In the genomic region with DNA sequence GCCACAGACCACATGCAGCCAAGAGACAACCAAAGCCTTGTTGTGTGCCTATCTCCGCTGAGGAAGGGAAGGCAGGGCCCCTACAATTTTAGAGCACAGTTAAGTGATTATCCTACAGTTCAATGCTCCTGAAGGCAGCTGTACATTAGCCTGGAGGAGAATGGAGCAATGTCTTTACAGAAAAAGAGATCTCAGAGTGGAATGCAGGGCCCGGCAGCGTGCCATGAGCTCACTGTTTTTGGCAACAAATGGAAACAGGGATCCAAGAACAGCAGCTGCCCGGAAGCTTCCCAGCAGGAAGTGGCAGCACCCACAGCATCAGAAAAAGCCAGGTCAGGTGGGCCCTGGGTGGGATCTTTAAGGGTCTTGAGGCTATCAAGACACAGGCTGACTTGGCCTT, we compare ENCODE assay signal across 9 mouse cellular contexts. TPM values are rescaled to one million over a fixed set of nuclear protein-coding genes. Genes with fewer than 3 reads are reported as not detected.
A peak's percentile ranks its signal among the peaks of the same experiment; 100 is the strongest.
DNase-seq lines count a peak whose midpoint lies in the region; ATAC-seq and TF ChIP-seq lines count a peak whose summit lies in the region.
"Had no signal": no experiment of that assay in that cellular context is flagged by ENCODE, and none has a peak within 500 bp of the region (broad histone marks: within the 10 kb centered on the region; RNA-seq: fewer than 3 reads in every experiment).

No protein-coding gene starts in this region.

- no peak for TF ChIP-seq POLR2A in heart, adult 2 months (IDR thresholded peaks at IDR 0.05; ENCODE audit: insufficient read depth, low read depth, low read length)

- H3K9ac ChIP-seq in heart, adult 2 months (ENCODE audit: low read depth, low read length) = no peak overlapping the region
- H3K9ac ChIP-seq in hindbrain, embryonic 12.5 days = no peak overlapping the region

- H3K79me2 ChIP-seq in heart, adult 2 months (replicated peaks; ENCODE audit: control insufficient read depth, insufficient read depth, low read length) = no peaks in the 10 kb centered on the region

- no peak overlapping the region for H3K27ac ChIP-seq in heart, adult 2 months
- H3K27ac ChIP-seq in heart, embryonic 10.5 days = no peak overlapping the region
- H3K27ac ChIP-seq in hindbrain, embryonic 12.5 days = peak overlapping the region; percentile 52; the same call in 1 of the 2 replicates

- H3K4me3 ChIP-seq in heart, adult 2 months = no peak overlapping the region
- no peak overlapping the region for H3K4me3 ChIP-seq in heart, embryonic 10.5 days
- no peak overlapping the region for H3K4me3 ChIP-seq in hindbrain, embryonic 12.5 days
- H3K4me3 ChIP-seq: megakaryocyte, embryonic 14.5 days had no signal

- no peak for TF ChIP-seq EP300 in heart, adult 2 months (IDR thresholded peaks at IDR 0.05; ENCODE audit: insufficient read depth, low read depth, low read length)

- H3K27me3 ChIP-seq in heart, adult 2 months (ENCODE audit: control insufficient read depth, insufficient read depth, low read length) = no peaks in the 10 kb centered on the region
- no peaks in the 10 kb centered on the region for H3K27me3 ChIP-seq in heart, embryonic 10.5 days (ENCODE audit: insufficient read depth, poor library complexity, severe bottlenecking)
- H3K27me3 ChIP-seq in hindbrain, embryonic 12.5 days = no peaks in the 10 kb centered on the region
- H3K27me3 ChIP-seq: megakaryocyte, embryonic 14.5 days had no signal

- H3K36me3 ChIP-seq in heart, adult 2 months (ENCODE audit: control insufficient read depth, insufficient read depth, low read length) = no peaks in the 10 kb centered on the region
- no peaks in the 10 kb centered on the region for H3K36me3 ChIP-seq in heart, embryonic 10.5 days
- no peaks in the 10 kb centered on the region for H3K36me3 ChIP-seq in hindbrain, embryonic 12.5 days

- ATAC-seq in hindbrain, embryonic 12.5 days (ENCODE audit: low FRiP score) = no peak
- no peak for ATAC-seq in CD4-positive, CD25-positive, alpha-beta regulatory T cell, adult 4 months

- peaks cover 1% of the 10 kb centered on the region; the same call in 1 of the 2 replicates for H3K4me1 ChIP-seq in heart, adult 2 months (ENCODE audit: control insufficient read depth, insufficient read depth, low read length)
- H3K4me1 ChIP-seq in heart, embryonic 10.5 days = no peaks in the 10 kb centered on the region
- H3K4me1 ChIP-seq in hindbrain, embryonic 12.5 days = peaks cover 7% of the 10 kb centered on the region
- H3K4me1 ChIP-seq: megakaryocyte, embryonic 14.5 days had no signal

- TF ChIP-seq CTCF in heart, adult 2 months (IDR thresholded peaks at IDR 0.05) = no peak

- H3K9me3 ChIP-seq in heart, embryonic 10.5 days = no peaks in the 10 kb centered on the region
- H3K9me3 ChIP-seq in hindbrain, embryonic 12.5 days (replicated peaks) = no peaks in the 10 kb centered on the region

- H3K4me2 ChIP-seq in hindbrain, embryonic 12.5 days (replicated peaks) = no peak overlapping the region

- intact Hi-C loops in heart, adult 2 months (cut with DNase I) = loop anchor here (5.0 kb wide), 2 partner anchors 70 to 520 kb away; no protein-coding TSS in a partner anchor

- 42% methylated on average over 4 of the region's 4 CpGs for WGBS in heart, adult 2 months
- WGBS in heart, embryonic 10.5 days = 81% methylated on average over 4 of the region's 4 CpGs
- 66% methylated on average over 4 of the region's 4 CpGs for WGBS in hindbrain, embryonic 12.5 days

- DNase-seq in heart, adult 2 months = peak; percentile 36 to 39
- no peak for DNase-seq in heart, embryonic 10.5 days (ENCODE audit: low spot score)
- DNase-seq in testis, postnatal 10 days (ENCODE audit: low spot score) = peak; percentile 61
- no peak for DNase-seq in testis, postnatal 14 days (ENCODE audit: low spot score)
- peak; percentile 44 for DNase-seq in retina, embryonic 14.5 days (ENCODE audit: low spot score)
- DNase-seq in embryo, embryonic 10.5 days (ENCODE audit: low spot score) = no peak

RNA-seq across cellular contexts. Expression of a gene that starts 3.4 kb away (rescaled TPM):
- 100 to 1,000 TPM; 101 to 117 TPM for total RNA-seq in heart, adult 2 months (2021)
- polyA plus RNA-seq in heart, adult 2 months (2012; rRNA removed) = 0.64 and 3.2 TPM in 2 replicates
- 2.8 and 5.4 TPM in 2 replicates for polyA plus RNA-seq in heart, embryonic 10.5 days (2016; fragmentation: Nextera tagmentation; extraction: Ambion mirVana)
- 1.2 and 3.2 TPM in 2 replicates for polyA plus RNA-seq in hindbrain, embryonic 12.5 days (2016; fragmentation: Nextera tagmentation; extraction: Ambion mirVana)
- 10 to 100 TPM; 25.5 to 27.3 TPM for polyA plus RNA-seq in CD4-positive, CD25-positive, alpha-beta regulatory T cell, adult 4 months (2017; shearing (Covaris generic))

Comparison
In these comparisons a context has a peak if more than half of its experiments do, and no peak if none do; other contexts are left out.
1. DNase-seq: peak in heart, adult 2 months (2 of 2), testis, postnatal 10 days (single experiment) and retina, embryonic 14.5 days (single experiment); none in heart, embryonic 10.5 days (single experiment), testis, postnatal 14 days (single experiment) and embryo, embryonic 10.5 days (single experiment).